Comparison of ENCODE assay signal across 8 mouse cellular contexts in the genomic region with DNA sequence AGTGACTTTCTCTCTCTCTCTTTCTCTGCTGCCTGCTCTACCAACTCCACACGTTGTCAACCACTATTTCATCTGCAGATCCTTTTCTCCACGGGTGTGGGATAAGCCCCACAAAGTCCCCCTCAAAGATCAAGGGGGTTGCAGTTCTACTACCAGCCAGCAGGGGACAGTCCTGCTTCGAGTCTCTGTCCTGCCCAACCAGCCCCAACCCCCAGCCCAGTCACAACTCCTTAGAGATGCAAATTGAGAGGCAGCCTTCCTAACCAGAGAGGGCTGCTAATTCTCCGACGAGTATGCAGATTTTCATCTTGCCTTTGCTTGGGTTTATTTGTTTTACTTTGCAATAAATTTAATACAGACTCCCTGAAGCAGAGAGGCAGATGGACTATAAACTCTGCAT. TPM values are rescaled to one million over a fixed set of nuclear protein-coding genes. Genes with fewer than 3 reads are reported as not detected.
A peak's percentile ranks its signal among the peaks of the same experiment; 100 is the strongest.
DNase-seq lines count a peak whose midpoint lies in the region; ATAC-seq lines count a peak whose summit lies in the region.

No protein-coding gene starts in this region.

- H3K4me1 ChIP-seq in forebrain, embryonic 14.5 days (ENCODE audit: control insufficient read depth, insufficient read depth, low read length) = peaks cover 33% of the 10 kb centered on the region
- peaks cover 6% of the 10 kb centered on the region; the same call in 1 of the 2 replicates for H3K4me1 ChIP-seq in hindbrain, embryonic 11.5 days (replicated peaks; ENCODE audit: control insufficient read depth, insufficient read depth, low read length)

- no peaks in the 10 kb centered on the region for H3K27me3 ChIP-seq in forebrain, embryonic 14.5 days (replicated peaks; ENCODE audit: control insufficient read depth, insufficient read depth, low read length)
- no peaks in the 10 kb centered on the region for H3K27me3 ChIP-seq in hindbrain, embryonic 11.5 days (ENCODE audit: control insufficient read depth, insufficient read depth, low read length)

- no peaks in the 10 kb centered on the region for H3K36me3 ChIP-seq in forebrain, embryonic 14.5 days (ENCODE audit: control insufficient read depth, insufficient read depth, low read length)
- no peaks in the 10 kb centered on the region for H3K36me3 ChIP-seq in hindbrain, embryonic 11.5 days (ENCODE audit: control insufficient read depth, insufficient read depth, low read length)

- no peaks in the 10 kb centered on the region for H3K9me3 ChIP-seq in forebrain, embryonic 14.5 days (replicated peaks; ENCODE audit: control insufficient read depth, low read length)
- H3K9me3 ChIP-seq in hindbrain, embryonic 11.5 days (ENCODE audit: control insufficient read depth, low read length) = no peaks in the 10 kb centered on the region

- H3K4me3 ChIP-seq in forebrain, embryonic 14.5 days (ENCODE audit: low read depth, low read length) = no peak overlapping the region
- H3K4me3 ChIP-seq in hindbrain, embryonic 11.5 days (ENCODE audit: low read depth, low read length) = no peak overlapping the region

- WGBS in forebrain, embryonic 14.5 days = 1% methylated on average over 5 of the region's 5 CpGs
- 1% methylated on average over 5 of the region's 5 CpGs for WGBS in hindbrain, embryonic 11.5 days

- no peak overlapping the region for H3K9ac ChIP-seq in forebrain, embryonic 14.5 days (ENCODE audit: low read length)
- H3K9ac ChIP-seq in hindbrain, embryonic 11.5 days (ENCODE audit: low read depth, low read length) = no peak overlapping the region

- peak overlapping the region; percentile 10; the same call in 1 of the 2 replicates for H3K27ac ChIP-seq in forebrain, embryonic 14.5 days (ENCODE audit: low read depth, low read length)
- H3K27ac ChIP-seq in hindbrain, embryonic 11.5 days (ENCODE audit: low read depth, low read length) = no peak overlapping the region

- ATAC-seq in forebrain, embryonic 14.5 days = peak; percentile 83
- ATAC-seq in hindbrain, embryonic 11.5 days (ENCODE audit: low FRiP score) = peak; percentile 85
- peak; percentile 87 for ATAC-seq in megakaryocyte-erythroid progenitor cell, adult 5-6 weeks (replicated peaks; ENCODE audit: low FRiP score, low TSS enrichment, poor library complexity, severe bottlenecking)
- ATAC-seq in erythroblast, adult 5-6 weeks (replicated peaks; ENCODE audit: low FRiP score, poor library complexity, severe bottlenecking) = no peak

- DNase-seq in MEL-GATA-1-ER (ENCODE audit: extremely low read depth, low read depth) = peak; percentile 23
- peak; percentile 6 for DNase-seq in c-Kit-positive CD71-positive TER-119-negative erythroid progenitor cells, embryonic 14.5 days (ENCODE audit: low read depth)
- DNase-seq in forebrain, embryonic 14.5 days (ENCODE audit: low spot score) = peak; percentile 90
- DNase-seq in hindbrain, embryonic 11.5 days (ENCODE audit: low spot score) = peak; percentile 84
- DNase-seq in layer of hippocampus, postnatal 25 days (ENCODE audit: extremely low spot score in 1 of 2, low spot score in 1 of 2) = peak; percentile 59 to 74
- peak; percentile 75 for DNase-seq in right cerebral cortex, postnatal 14 days

- peak overlapping the region; percentile 20 for H3K4me2 ChIP-seq in forebrain, embryonic 14.5 days (ENCODE audit: low read length)
- H3K4me2 ChIP-seq in hindbrain, embryonic 11.5 days (replicated peaks; ENCODE audit: low read depth, low read length) = no peak overlapping the region

RNA-seq across cellular contexts. Expression of gene Pknox2, which starts 29.9 kb away (rescaled TPM):
- 12.1 and 12.7 TPM in 2 replicates for polyA plus RNA-seq in forebrain, embryonic 14.5 days (2014; fragmentation: Nextera tagmentation; extraction: Ambion mirVana)
- polyA plus RNA-seq in hindbrain, embryonic 11.5 days (2014; fragmentation: Nextera tagmentation; extraction: Ambion mirVana) = 16.0 and 18.8 TPM in 2 replicates
- total RNA-seq in layer of hippocampus, postnatal 25 days (2021) = 10 to 100 TPM; 29.3 to 41.2 TPM
- not detected in 2 replicates for total RNA-seq in megakaryocyte-erythroid progenitor cell, adult 5-6 weeks (2014; fragmentation: Nextera tagmentation)
- total RNA-seq in megakaryocyte-erythroid progenitor cell, adult 5-6 weeks (2017) = not detected in 2 replicates
- total RNA-seq in erythroblast, adult 5-6 weeks (2015; ENCODE audit: low replicate concordance) = 0.58 TPM in 1 of 2 replicates, not detected in the other
- 0.09 TPM in 1 of 2 replicates, not detected in the other for total RNA-seq in erythroblast, adult 5-6 weeks (2017; ENCODE audit: low replicate concordance)

RNA-seq across cellular contexts. Expression of gene Tmem218, which starts 30.9 kb away (rescaled TPM):
- 11.0 and 13.9 TPM in 2 replicates for polyA plus RNA-seq in forebrain, embryonic 14.5 days (2014; fragmentation: Nextera tagmentation; extraction: Ambion mirVana)
- polyA plus RNA-seq in hindbrain, embryonic 11.5 days (2014; fragmentation: Nextera tagmentation; extraction: Ambion mirVana) = 16.0 and 16.1 TPM in 2 replicates
- total RNA-seq in layer of hippocampus, postnatal 25 days (2021) = 1 to 10 TPM; 7.9 to 8.5 TPM
- total RNA-seq in megakaryocyte-erythroid progenitor cell, adult 5-6 weeks (2014; fragmentation: Nextera tagmentation) = 3.4 and 4.7 TPM in 2 replicates
- total RNA-seq in megakaryocyte-erythroid progenitor cell, adult 5-6 weeks (2017) = 2.8 and 3.3 TPM in 2 replicates
- 2.5 TPM in 1 of 2 replicates, not detected in the other for total RNA-seq in erythroblast, adult 5-6 weeks (2015; ENCODE audit: low replicate concordance)
- total RNA-seq in erythroblast, adult 5-6 weeks (2017; ENCODE audit: low replicate concordance) = 0.42 and 0.68 TPM in 2 replicates

Comparison
In these comparisons a context has a peak if more than half of its experiments do, and no peak if none do; other contexts are left out.
1. DNase-seq: peak in every context shown above with its lines; median percentile 90 in forebrain, embryonic 14.5 days; 84 in hindbrain, embryonic 11.5 days; 75 in right cerebral cortex, postnatal 14 days; 66 in layer of hippocampus, postnatal 25 days; 23 in MEL-GATA-1-ER; 6 in c-Kit-positive CD71-positive TER-119-negative erythroid progenitor cells, embryonic 14.5 days.
2. RNA of gene Pknox2, which starts 29.9 kb away (total RNA-seq): 29.3 to 41.2 TPM in layer of hippocampus, postnatal 25 days; 0.09 to 0.58 TPM in erythroblast, adult 5-6 weeks and not detected in megakaryocyte-erythroid progenitor cell, adult 5-6 weeks; every median in the first group is over 10 times any median in the second.